Mouse (Mus musculus) lung, adult 2 months (tissue): ENCODE measurements at regions not wholly inside any gene's neighbourhood (a gene's known extent, or its start where the extent isn't known, plus 50 kb on each side); places are given as distances from the start of the nearest gene placed in this dataset.

Experiments used
- DNase-seq: peaks from one replicate; pipeline ENCODE4 v3.0.0; 2022
- H3K4me1 ChIP-seq: fragments of 200-500 bp; 2 replicates; pipeline ENCODE4 v1.6.1; 2011; ENCODE audit warnings: low read length; ENCODE audit not compliant: control insufficient read depth, insufficient read depth
- H3K4me3 ChIP-seq: fragments of 200-500 bp; replicated peaks from 2 replicates; pipeline ENCODE3; 2011; ENCODE audit warnings: low read depth, mild to moderate bottlenecking, control low read depth, low read length; ENCODE audit errors: extremely low read depth
- CTCF ChIP-seq: fragments of 200-500 bp; IDR thresholded peaks from 2 replicates; pipeline ENCODE4 v1.5.1; 2011; ENCODE audit warnings: mild to moderate bottlenecking, low read length, control low read depth; ENCODE audit not compliant: insufficient read depth
- POLR2A ChIP-seq: fragments of 200-500 bp; IDR thresholded peaks from 2 replicates; pipeline ENCODE4 v1.6.1; 2011; ENCODE audit warnings: low read depth, mild to moderate bottlenecking, control low read depth, low read length, borderline replicate concordance; ENCODE audit errors: extremely low read depth
- WGBS: fragments of 180-500 bp; shearing (Covaris S2); methylation state at CpG from one replicate; pipeline ENCODE4 v1.1.7; 2018; 5-methylcytosine and 5-hydroxymethylcytosine counted together

DNA sequence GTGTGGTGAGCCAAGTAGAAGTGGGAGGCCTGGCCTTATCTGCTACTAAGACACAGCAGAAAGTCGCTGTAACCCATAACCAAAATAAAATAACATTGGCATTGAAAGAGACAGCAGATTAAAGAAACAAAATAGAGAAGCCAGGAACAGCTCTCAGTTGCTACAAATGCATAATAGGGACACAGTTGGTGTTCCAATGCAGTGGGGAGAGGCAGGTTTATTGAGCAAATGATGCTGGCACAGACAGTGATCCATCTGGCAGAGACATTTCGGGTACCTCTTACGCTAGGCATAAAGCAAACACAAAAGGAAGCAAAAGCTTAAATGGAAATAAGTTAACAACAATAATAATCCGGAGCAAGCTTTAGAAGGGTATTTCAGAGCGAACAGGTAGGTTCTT, 83.6 kb upstream of the Foxq1 start:
- WGBS = 84% methylated on average over 5 of the region's 5 CpGs
- H3K4me1 ChIP-seq = no peaks in the 10 kb centered on the region
- no peak overlapping the region for H3K4me3 ChIP-seq
- TF ChIP-seq CTCF = no peak
- TF ChIP-seq POLR2A = no peak
- DNase-seq = no peak

- no peak overlapping the region for H3K4me3 ChIP-seq
- 67% methylated on average over 4 of the region's 4 CpGs for WGBS
- TF ChIP-seq POLR2A = no peak
- no peak for TF ChIP-seq CTCF
These were observed 83.1 kb upstream of the Foxq1 start for GRCm38 (mm10) chr13:31472804-31473203.

GRCm38 (mm10) chr13:31473275-31473674, 82.7 kb upstream of the Foxq1 start:
- 88% methylated on average over 1 of the region's 1 CpGs for WGBS

More at GRCm38 (mm10) chr13:31472804-31473203, 83.1 kb upstream of the Foxq1 start:
- no peaks in the 10 kb centered on the region for H3K4me1 ChIP-seq
- DNase-seq = no peak

GRCm38 (mm10) chr13:31475845-31476244, 80.1 kb upstream of the Foxq1 start:
- Histone ChIP-seq H3K4me1 (no peaks in the 10 kb centered on the region), H3K4me3 (no peak overlapping the region)
- TF ChIP-seq POLR2A (no peak), CTCF (no peak)
- WGBS = 42% methylated on average over 3 of the region's 3 CpGs
- DNase-seq = no peak

More at GRCm38 (mm10) chr13:31473275-31473674, 82.7 kb upstream of the Foxq1 start:
- TF ChIP-seq CTCF (no peak), POLR2A (no peak)
- DNase-seq = no peak
- Histone ChIP-seq H3K4me1 (no peaks in the 10 kb centered on the region), H3K4me3 (no peak overlapping the region)

DNA sequence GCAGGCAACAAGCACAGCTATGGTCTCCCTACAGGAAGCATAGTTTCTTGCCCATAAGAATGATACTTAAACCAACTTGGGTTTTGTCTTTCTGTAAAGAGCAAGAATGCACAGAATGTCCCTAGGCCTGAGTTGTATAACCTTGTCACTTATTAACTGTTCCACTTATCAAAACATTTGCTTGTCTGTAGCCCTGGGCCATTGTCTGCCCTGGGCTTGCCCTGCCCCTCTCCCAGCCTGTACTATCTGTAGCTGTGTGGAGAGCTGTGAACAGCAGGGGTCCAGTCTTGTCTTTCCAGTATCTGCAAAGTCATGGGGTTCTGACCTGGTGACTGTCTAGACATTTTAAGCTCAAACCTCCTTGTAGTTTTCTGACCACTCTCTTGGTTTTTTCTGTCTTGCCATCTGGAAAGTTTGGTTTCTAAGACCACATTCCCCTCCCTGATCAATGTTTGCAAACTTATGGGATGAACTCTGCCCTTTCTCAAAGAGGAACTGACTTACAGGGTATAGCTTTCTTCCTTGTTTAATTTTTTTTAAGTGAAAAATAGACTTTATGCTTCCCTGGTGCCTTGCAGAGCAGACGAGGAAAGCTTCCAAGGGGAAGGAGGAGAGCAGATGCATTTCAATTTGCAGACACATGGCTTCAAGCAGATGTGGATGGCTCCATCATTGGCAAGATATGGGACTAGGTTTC, 78.6 kb upstream of the Foxq1 start:
- TF ChIP-seq CTCF (no peak), POLR2A (no peak)
- Histone ChIP-seq H3K4me3 (no peak overlapping the region), H3K4me1 (no peaks in the 10 kb centered on the region)
- 57% methylated on average over 1 of the region's 1 CpGs for WGBS
- no peak for DNase-seq

DNA sequence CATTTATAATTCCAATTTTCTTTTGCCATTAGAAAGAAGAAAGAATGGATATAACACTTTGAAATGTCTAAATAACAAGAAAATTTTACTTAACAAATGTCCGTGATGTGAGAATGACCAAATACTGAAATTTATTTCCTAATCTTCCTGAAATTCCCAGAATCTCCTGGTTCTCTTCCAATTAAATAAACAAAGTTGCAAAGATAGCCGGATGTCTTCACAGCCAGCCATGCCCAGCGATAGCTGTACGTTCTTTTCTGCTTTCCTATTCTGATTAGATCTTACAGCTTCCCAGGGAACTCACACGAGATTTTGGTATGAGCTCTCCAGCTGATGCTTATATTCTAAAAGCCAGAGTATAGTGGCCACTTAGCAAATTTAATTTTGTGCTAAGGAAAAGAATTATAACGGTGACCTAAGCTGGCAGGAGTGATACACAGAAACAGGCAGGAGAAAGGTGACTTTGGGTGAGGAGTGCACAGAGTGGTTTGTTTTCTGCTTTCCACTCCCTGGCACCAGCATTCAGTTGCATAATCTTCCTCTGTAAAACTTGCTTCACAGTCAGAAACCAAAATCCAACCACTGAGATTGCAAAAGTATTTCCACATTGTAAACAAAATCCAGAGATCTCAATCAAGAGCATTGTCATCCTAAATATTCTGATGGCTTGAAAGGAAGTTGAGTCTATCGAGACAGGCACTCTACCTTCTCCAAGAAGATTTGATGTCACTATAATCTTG, 74.7 kb upstream of the Foxq1 start:
- H3K4me3 ChIP-seq = no peak overlapping the region

GRCm38 (mm10) chr13:31486373-31486772, 69.6 kb upstream of the Foxq1 start:
- Histone ChIP-seq H3K4me1 (no peaks in the 10 kb centered on the region), H3K4me3 (no peak overlapping the region)
- TF ChIP-seq POLR2A = no peak
- no peak for TF ChIP-seq CTCF
- DNase-seq = no peak
- 86% methylated on average over 3 of the region's 3 CpGs for WGBS

More for the DNA sequence above, 74.7 kb upstream of the Foxq1 start:
- no peak for DNase-seq
- TF ChIP-seq CTCF (no peak), POLR2A (no peak)
- WGBS = 41% methylated on average over 7 of the region's 7 CpGs
- H3K4me1 ChIP-seq = no peaks in the 10 kb centered on the region

DNA sequence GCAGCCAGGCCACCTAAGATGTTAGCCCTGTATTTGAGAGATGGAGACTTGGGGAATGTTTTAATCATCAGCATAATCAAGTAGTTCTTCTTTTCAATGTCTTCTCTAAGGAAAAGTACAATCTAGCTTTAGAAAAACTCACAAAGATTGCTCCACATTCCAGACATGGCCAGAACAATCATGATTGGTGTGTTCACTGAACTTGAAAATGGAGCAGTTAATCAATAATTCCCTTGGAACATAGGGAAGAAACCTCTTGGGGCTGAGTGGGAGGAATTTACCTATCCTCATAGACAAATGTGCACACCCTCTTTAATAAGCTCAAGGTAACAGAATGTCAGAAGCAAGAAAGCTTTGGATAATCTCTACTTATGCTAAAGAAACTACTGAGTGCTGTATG, 67.7 kb upstream of the Foxq1 start:
- DNase-seq = no peak

DNA sequence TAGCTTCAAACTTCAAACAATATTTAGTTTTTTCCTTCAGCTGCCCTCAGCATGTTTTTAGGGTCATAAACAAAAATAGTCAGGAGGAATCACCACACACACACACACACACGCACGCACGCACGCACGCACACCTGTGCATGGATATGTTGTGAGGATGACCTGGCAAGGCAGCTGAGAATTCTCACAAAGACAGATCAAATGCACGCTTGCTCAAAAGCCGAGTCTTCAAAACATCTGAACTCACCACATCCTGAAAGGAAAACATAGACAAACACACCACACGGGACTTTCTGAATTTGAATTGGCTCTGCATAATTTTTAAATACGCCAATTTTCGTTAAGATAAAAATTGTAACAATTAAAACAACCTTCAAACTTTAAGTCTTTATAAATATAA, 52.7 kb upstream of the Foxq1 start:
- DNase-seq = no peak
- 71% methylated on average over 10 of the region's 10 CpGs for WGBS
- Histone ChIP-seq H3K4me3 (no peak overlapping the region), H3K4me1 (peaks cover 4% of the 10 kb centered on the region)
- TF ChIP-seq POLR2A (no peak), CTCF (no peak)

More for the DNA sequence above, 67.7 kb upstream of the Foxq1 start:
- Histone ChIP-seq H3K4me3 (no peak overlapping the region), H3K4me1 (no peaks in the 10 kb centered on the region)
- TF ChIP-seq POLR2A (no peak), CTCF (no peak)

- no peak for DNase-seq
- Histone ChIP-seq H3K4me3 (no peak overlapping the region), H3K4me1 (peaks cover 4% of the 10 kb centered on the region)
- TF ChIP-seq CTCF (no peak), POLR2A (no peak)
- 56% methylated on average over 11 of the region's 11 CpGs for WGBS
These were observed 52.1 kb upstream of the Foxq1 start for GRCm38 (mm10) chr13:31503832-31504231.
